Mouse (Mus musculus): ENCODE measurements at regions not wholly inside any gene's neighbourhood (a gene's known extent, or its start where the extent isn't known, plus 50 kb on each side); places are given as distances from the start of the nearest gene placed in this dataset.

DNA sequence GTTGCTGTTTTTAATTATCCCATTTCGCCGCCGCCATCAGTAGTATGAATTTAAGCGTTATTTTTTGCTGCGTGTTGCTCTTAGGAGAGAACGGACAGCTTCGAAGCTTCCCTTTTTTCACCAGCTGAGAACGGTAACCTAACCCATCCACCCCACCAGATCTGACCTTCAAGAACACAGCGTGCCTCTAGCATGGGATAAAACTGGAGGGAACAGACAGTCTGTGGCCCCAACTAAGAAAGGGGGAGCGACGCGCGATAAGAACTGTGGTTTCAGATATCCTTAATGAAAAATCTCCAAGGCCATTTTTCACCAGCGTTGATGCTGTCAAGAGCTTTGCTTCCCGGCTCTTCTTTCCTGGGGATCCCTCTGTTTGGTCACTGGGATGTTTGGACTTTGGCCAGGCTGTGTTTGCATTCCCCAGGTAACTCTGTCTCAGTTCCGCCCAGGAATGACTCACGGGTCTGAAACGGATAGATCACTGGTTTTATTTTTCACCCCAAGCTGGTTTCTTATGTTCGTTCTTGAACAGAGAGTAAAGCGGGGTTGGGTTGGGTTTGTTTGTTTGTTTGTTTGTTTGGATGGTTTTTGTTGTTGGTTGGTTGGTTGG lies 184.1 kb upstream of the Fn1 start:
- peak; percentile 43 for DNase-seq (ENCODE audit: low spot score)

DNA sequence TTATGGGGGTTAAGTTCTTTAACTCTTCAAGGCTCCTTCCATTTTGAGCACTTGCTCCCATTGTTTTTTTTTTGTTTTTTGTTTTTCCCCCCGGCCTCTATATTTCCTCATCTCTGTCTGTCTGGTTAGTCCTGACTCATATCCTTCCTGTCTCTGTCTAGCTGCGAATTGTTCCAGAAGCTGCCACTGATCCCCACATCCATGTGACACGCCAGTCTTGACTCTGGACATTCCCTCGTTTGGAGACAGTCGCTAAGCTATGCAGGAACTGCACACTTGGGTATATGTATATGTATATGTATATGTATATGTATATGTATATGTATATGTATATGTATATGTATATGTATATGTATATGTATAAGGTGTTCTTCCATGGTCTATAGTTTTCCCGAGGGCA lies 177.4 kb upstream of the Fn1 start:
- no peak for DNase-seq (ENCODE audit: low spot score)

DNA sequence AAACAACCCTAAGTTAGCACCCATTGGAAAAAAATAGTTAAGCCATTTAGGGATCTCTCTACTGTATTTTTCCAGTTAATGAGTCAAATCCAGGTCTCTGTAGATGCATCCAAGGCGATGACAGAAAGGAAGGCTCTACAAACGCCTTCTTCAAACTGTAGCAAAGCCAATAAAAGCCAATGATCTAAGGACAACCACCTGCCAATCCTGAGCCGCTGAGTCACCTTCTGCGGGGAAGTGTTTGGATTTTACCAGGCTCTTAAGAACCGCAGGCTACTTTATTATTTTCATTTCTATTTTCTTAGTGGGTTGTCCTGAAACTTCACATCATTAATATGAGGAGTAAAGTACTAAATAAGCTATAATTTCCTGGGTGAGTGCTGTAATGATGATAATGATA lies 171.4 kb upstream of the Fn1 start:
- no peak for DNase-seq (ENCODE audit: low spot score)

DNA sequence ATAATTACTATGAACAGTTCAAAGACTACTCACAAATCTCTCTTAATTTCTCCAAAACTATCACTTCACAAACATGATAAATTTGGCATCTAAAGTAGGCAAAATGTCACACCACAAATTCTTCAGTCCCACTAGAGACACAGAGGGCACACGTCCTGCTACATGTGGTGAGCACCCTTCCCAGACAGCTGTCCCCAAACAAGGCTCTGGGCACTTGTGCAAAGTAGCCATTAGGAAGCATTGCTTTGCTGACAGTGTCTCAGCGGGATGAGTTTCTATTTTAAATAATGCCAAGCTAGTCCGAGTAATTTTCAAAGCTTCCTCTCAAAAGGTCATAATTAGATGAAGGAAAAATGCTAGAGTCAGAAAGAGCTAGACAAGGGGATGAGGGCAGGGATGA lies 169.1 kb upstream of the Fn1 start:
- no peak for DNase-seq (ENCODE audit: low spot score)

DNA sequence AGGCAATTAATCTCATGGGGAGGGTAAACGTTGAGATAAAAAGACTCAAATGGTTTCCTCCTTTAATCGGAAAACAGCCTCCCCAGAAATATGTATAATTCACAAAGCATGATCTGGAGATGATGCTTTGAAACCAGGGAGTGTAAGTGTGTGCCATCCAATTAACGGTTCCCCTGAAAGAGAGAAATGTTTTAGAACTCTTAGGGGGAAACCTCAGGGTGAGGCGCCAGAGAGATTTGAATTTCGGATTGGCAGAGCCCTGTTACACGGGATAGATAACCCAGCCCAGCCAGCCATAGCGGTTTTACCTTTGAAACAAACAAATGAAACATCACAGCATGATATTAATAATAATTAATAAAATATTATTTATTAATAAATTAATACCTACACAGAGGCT lies 168.1 kb upstream of the Fn1 start:
- no peak for DNase-seq (ENCODE audit: low spot score)

DNA sequence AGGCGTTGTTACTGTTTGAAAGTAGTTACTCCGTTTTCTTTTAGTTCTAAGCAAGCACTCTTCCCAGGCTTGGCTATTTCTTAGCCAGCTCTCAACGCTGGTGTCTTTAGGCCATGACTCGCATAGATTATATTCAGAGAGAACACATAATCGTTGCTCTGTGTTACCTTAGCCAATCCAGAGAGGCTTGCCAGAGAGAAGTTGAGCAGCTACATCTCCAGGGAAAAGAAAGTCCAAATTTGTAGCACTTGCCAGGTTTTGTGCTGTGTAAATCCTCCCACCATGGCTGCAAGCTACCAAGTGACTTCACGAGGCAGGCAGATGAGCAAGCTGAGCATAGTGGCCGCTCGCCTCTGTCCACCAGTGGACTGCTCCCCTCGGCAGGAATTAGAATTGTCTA lies 163.3 kb upstream of the Fn1 start:
- DNase-seq (ENCODE audit: low spot score), result no peak

DNA sequence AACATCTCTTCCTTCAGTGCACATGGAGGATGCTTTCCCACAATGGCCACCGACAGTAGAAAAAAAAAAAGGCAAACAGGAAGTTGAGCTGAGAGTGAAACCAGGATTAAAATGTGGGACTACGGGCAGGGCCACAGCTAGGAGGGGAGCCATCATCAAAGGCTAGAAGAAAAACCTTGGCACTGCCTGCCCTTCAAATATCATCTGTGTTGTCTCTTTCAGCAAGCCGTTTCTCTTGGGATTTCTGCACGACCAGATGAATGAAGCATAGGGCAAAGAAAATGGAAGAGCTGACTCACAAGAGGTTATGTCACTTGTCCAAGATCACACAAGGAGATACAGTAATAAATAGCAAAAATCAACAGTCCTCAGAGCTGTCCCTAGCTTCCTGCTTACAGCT lies 161.1 kb upstream of the Fn1 start:
- no peak for DNase-seq (ENCODE audit: low spot score)

DNA sequence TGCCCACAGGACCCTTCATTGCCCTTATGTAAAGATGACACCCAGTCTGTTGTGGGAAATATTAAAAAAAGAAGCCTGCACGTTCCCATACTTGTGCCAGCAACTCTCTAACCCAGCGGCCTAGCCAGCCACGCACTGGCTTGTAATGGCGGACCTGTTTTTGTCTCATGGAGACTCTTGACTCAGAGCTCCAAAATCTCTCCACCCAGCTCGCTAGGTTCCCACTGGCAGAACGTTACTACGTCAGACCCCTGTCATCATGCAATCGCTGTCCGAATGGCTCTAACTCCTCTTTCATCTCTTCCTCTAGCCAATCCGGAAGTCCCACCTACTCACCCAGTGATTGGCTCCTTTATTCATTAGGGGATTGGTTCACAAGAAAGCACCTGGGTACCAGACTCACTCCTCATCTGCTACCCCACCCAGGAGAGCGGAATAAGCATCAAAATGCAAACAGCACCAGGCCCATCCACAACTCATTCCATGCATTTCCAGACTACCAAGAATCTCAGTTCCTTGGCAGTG lies 159.2 kb upstream of the Fn1 start:
- no peak for DNase-seq (ENCODE audit: low spot score)

DNA sequence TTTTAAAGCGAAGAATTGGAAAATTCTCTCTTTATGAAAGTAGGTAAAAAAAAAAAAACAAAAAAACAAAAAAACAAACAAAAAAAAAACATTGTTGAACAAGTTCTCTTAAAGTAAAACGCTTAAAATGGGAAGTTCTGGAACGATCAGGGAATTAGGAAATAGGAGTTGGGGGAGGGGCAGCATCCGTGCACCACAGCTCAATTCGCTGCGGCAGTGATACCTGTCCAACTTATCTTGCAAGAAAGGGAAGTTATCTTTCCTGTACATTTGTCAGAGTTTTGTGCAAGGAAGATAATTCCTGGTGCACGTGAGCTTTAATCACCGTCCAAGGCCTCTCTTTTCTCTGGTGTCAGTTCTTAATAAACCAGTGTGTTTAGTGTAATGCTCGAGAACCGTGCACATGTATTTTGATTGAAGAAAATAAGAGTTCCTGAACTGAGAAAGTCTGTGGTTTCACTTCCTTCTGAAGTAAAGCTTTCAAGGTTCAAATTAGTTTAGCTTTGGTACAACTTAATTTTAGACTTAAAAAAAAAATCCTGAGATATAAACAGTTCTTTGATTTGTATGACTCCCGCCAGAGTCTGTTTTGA lies 158.3 kb upstream of the Fn1 start:
- DNase-seq (ENCODE audit: low spot score), result no peak

DNA sequence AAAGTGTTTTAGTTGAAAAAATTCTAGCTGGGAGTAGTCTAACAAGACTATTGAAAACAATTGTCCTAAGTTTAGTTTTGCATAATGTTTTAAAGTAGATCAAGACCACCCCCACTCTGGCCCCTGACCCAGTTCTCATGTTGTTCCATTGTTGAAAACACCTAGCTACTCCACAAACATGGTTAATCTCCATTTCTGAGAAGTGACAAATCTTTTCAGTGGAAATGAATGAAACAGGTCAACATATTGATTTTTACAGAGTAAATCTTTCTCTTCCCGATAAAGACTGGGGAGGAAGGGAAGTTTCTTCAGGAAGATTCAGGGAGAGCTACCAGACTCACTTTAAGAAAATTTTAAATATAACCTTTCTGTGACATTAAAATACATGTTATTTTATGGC lies 155.0 kb upstream of the Fn1 start:
- no peak for DNase-seq (ENCODE audit: low spot score)

DNA sequence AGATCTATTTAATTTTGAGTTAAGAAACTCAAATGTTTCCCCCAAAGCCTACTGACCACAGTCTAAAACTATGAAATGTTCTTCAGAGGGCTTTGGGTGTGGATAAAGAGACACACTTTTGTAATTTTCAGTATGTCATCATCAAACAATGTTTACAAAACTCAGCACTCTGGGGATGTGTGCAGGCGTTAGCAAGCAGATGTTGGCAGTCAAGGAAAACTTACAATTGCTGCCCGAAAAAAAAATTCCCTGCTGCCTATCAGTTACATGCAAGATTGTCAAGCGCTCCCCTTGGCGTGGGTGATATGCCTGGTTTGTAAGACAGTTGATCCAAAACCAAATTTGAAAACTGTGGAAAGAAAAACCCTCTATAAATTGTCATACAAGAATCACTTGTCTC lies 154.6 kb upstream of the Fn1 start:
- peak; percentile 12 for DNase-seq (ENCODE audit: low spot score)

DNA sequence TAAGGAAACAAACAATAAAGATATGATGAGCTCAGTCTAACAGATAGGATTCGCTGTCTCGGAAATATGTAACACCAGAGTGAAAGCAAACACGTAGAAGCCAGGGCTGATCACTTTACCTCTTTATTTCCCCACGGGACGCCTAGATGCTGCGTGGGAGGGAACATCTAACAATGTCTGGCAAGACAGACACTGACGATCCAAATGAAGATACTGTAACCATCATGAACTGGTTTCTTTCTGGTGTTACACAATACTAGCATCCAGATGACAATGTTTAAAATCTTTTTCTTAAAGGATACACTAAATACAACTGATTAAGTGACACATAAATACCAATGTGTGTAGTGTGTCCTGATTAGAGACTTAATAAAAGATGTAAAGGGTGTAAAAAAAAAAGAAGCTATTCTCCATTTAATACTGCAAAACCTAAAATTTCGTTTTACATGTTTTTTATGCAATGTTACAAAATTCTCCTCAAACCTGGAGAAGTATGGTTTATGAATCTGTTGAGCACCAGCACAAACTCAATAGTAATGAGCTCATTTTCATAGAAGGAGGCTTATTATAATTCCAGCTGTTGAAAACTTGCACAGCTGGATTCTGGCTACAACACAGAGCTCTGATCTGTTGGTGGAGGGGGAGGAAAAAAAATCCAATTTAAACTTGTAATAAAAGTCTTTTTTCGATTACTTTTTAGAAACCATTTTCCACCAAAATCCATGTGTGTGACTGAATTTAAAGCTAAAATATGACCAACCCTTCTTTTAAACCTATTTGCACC lies 148.5 kb upstream of the Fn1 start:
- DNase-seq (ENCODE audit: low spot score), result no peak

DNA sequence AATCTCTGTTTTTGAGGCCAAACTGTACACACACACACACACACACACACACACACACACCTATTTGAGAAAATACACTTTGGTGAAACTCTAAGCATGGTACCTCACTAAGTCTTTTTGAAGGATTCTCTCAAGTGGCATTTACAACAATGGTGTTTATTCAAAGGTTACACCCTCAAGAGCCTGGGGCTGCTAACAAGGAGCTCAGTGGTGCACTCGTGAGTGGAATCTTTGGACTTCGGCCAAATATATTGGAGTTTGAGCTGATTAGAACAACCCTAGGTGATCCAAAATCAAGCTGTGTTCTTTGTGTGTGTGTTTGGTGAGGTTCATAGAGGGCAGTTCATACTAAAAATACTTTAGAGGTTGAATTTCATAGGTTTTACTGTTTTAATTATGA lies 147.6 kb upstream of the Fn1 start:
- DNase-seq (ENCODE audit: low spot score), result no peak

DNA sequence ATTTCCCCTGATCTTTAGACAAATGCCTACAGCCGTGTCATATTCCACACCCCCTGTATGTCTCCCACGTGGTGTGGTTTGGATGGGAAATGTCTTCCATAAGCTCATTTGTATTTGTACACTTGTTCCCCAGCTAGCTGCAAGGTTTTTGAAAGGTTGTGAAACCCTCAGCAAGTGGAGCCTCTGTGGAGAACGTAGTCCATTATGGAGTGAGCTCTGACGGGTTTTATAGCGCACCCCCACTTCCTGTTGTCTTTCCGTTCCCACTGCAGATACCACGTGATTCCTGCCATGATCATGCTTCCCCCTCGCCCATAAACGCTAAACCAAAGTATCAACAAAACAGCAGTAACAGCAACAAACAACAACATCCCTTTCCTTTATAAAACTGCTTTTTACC lies 145.6 kb upstream of the Fn1 start:
- DNase-seq (ENCODE audit: low spot score), result no peak

DNA sequence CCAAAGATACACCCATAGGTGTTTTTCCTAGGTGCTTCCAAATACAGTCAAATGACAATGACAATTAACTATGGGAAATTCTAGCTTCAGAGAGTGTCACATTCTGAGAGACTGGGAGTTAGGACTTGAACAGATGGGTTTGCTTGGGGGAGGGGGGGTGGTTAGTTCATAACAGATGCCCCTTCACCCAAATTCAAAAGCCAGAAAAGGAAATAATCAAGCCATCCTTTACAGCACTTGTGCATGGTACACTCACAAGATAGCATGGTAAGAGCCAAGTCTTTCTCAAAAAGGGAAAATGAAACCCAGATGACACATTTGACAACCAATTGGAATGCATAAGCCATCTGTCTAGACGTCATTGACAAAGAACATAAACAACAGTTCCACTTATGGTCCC lies 135.4 kb upstream of the Fn1 start:
- DNase-seq (ENCODE audit: low spot score), result no peak

DNA sequence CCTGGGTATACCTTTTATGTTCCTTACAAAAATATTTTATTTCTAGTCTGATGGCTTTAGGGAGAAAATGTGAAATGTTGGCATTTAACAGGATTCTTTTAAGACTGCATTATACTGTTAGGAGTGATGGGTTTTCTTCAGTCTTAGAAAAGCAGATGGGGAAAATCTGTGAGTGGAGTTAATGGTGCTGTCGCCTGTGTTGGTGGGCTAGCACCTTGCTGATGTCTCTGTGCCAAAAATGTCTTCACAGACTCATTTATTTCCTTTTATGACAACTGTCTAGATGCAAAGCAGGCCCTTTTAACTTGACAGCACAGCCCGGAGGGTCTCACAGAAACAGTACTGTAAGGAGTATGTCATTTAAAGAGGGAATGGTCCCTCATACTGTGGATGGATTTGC lies 131.9 kb upstream of the Fn1 start:
- no peak for DNase-seq (ENCODE audit: low spot score)

DNA sequence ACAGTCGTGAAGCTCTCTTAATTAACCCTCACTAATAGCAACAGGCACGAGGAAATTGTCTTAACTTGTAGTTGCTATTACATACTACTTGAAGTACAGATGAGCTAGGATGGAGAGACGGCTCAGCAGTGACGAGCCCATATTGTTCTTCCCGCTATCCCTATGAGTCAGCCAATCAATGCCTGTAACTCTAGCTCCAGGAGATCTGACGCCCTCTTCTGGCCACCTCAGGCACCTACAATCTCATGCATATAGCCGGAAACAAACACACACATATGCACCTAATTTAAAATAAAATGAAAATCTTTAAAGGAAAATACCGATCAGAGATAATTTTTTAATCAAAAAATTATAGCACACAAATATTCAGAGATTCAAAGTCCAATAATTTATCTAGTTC lies 125.3 kb upstream of the Fn1 start:
- DNase-seq (ENCODE audit: low spot score), result no peak

DNA sequence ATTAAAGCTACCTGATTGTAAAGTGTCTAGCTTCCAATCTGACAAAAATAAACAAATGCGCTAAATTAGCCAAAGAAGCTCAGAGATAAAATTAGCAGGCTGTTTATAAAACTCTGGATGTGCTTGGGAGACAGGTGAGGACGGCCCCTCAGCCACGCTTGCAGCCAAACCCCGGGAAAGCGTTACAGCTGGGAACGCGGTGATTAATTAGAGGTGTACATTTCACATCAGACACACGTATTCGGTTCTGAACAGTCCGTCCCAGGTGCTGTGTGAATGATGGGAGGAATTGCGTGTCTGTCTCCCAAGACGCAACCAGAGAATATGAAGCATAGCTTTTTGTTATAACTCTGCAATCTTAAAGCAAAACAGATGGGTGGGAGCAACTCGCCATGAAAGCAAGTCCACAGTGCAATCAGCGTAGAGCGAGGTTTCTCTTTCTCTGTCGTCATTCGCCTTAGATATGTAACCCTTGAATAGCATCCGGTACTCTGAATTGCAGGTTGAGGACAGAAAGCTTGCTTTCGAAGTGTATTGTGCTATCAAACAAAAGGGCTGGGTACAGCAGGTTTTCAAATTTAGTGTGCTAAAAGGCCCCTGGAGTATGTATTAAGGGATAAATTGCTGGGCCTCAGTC lies 123.0 kb upstream of the Fn1 start:
- DNase-seq (ENCODE audit: low spot score), result no peak

DNA sequence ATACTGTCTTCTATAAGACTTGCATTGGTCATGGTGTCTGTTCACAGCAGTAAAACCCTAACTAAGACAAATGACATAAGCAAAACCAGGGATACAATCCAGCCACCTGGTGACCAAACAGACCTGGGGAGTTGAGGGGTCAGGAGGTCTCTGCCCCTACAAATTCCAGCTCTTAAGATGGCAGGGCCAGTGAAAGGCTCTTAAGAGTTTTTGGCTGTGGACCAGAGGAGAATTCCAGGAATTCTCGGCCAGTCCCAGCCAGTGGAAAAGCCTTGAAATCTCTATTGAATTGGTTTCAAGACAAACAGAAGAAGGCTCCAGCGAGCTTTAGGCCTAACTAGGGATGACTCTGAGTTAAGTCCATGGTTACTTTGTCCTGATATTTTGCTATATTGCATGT lies 119.5 kb upstream of the Fn1 start:
- DNase-seq (ENCODE audit: low spot score), result no peak

DNA sequence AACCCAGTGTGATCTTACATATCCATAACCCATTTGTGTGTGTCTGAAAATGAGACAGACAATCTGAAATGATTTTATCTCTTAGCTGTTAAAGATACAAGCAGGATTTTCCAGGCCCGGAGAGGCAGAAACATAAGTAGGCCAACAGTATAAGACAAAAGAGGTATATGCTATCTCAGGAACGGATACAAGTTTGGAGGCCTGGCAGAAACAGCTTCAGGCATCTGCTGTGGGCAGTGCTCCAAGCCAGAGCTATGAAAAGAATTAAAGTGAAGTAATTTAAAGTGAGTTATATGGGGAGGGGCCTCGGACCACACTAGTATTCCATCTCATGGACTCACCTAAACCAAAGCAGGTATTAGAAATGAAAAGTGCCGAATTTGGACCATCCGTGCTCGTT lies 118.8 kb upstream of the Fn1 start:
- no peak for DNase-seq (ENCODE audit: low spot score)

DNA sequence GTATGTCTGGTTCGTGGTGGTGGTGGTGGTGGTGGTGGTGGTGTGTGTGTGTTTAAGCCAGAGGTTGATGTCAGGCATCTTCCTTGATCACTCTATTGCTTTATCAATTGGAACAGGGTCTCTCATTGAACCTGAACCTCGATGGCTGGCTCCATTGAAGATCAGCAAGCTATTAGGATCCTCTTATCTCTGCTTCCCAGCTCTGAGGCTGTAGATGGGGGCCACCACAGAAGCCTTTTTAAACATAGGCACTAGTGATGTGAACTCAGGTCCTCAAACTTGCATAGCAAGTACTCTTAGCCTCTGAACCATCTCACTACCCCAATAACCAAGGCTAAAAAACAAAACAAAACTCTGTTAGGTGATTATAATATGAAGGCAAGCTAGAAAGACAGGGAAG lies 116.6 kb upstream of the Fn1 start:
- no peak for DNase-seq (ENCODE audit: low spot score)

DNA sequence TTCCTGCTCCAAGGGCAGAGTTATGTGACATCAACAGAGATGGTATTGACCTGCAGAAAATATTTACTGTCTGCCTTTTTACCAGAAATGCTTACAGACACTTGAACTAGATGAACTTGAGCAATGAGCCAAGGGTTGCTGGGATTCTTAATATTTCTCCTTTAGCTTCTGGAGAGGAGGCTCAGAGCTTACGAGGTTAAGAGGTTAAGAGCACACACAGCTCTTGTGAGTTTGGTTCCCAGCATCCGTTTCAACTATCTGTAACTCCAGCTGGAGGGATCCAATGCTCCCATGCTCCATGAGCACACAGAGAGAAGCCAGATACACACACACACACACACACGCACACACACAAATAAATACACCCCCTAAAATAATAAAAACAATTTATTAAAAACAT lies 114.7 kb upstream of the Fn1 start:
- no peak for DNase-seq (ENCODE audit: low spot score)

DNA sequence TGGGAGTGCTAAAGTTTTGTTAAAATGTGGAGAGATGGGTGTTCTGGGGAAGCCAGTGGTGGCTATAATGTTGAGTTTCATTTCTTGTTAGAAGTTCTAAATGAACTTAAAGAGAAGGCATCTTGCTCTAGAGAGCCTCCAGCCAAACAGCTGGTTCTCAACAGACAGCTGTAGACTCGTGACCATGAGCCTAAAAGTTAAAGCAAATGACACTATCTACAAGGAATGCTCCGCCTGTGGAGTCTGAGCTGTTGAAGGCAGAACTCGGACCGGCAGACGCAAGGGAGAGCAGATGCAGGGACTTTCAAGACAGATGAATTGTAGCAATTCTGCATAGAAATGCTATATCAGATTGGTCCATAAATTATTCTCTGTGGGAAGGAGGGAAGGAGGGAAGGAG lies 114.1 kb upstream of the Fn1 start:
- no peak for DNase-seq (ENCODE audit: low spot score)

Data from embryo, embryonic 10.5 days (tissue).